18 mouse cellular contexts compared by ENCODE assay signal in the genomic region with DNA sequence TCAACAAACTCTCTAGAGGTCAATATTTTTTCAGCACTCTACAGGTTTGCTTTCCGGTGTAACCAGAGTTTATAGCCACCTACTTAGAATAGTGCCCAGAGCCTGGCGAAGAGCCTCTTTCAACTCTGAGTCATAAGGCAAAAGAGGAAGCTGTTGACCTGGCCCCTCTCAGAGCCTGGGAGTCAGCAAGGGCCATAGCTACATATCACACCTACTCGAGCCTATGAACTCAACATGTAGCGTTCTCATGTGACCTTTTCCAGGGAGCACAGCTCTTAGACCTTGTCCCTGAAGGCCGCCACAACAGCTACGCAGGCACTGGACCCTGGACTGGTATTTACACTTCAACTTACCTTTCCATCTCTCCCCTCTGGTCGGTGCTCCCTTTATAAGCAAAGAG. TPM values are rescaled to one million over a fixed set of nuclear protein-coding genes. Genes with fewer than 3 reads are reported as not detected.
DNase-seq lines count a peak whose midpoint lies in the region.
"Had no signal": no experiment of that assay in that cellular context is flagged by ENCODE, and none has a peak within 500 bp of the region (broad histone marks: within the 10 kb centered on the region; RNA-seq: fewer than 3 reads in every experiment).

No protein-coding gene starts in this region.

- DNase-seq in gastrocnemius, adult 18-20 months (ENCODE audit: low spot score): peak; percentile 25
- DNase-seq in gastrocnemius, postnatal 25 days: no peak
- peak; percentile 28 for DNase-seq in c-Kit-positive CD71-negative TER-119-negative erythroid progenitor cells, embryonic 14.5 days (ENCODE audit: low read depth)
- DNase-seq in lung, postnatal 10 days: peak; percentile 20
- DNase-seq in splenic B cell, adult 2 months (ENCODE audit: low read depth, low spot score): peak; percentile 17
- no peak for DNase-seq in frontal cortex, adult 2 months (ENCODE audit: extremely low spot score in 1 of 2, low spot score in 1 of 2)
- no peak for DNase-seq in adrenal gland, postnatal 25 days
- no peak for DNase-seq in embryo, embryonic 10 days (ENCODE audit: low spot score)
- DNase-seq: adrenal gland, adult 8-10 months; cerebellum, adult 9-11 months; heart, adult 2 months; heart, postnatal 36 days; kidney, adult 11 months; midbrain, embryonic 14.5 days; right cerebral cortex, postnatal 25 days; thymus, postnatal 14 days had no signal

- H3K36me3 ChIP-seq in splenic B cell, adult 2 months (ENCODE audit: control insufficient read depth, insufficient read depth, low read length, poor library complexity, severe bottlenecking): no peaks in the 10 kb centered on the region
- H3K36me3 ChIP-seq: embryonic facial prominence, embryonic 15.5 days; limb, embryonic 13.5 days had no signal

- H3K27me3 ChIP-seq in splenic B cell, adult 2 months (ENCODE audit: control insufficient read depth, insufficient read depth, low read length, poor library complexity, severe bottlenecking): no peaks in the 10 kb centered on the region
- H3K27me3 ChIP-seq: embryonic facial prominence, embryonic 15.5 days; limb, embryonic 13.5 days had no signal

RNA-seq across cellular contexts. Expression of a gene that starts 25.3 kb away (rescaled TPM):
- 10 to 100 TPM; 26.9 to 29.7 TPM for total RNA-seq in gastrocnemius, adult 18-20 months (2021)
- 10 to 100 TPM; 23.3 to 25.0 TPM for total RNA-seq in gastrocnemius, postnatal 25 days (2021)
- polyA plus RNA-seq in frontal cortex, adult 2 months (2012; rRNA removed): 26.9 and 32.8 TPM in 2 replicates
- total RNA-seq in adrenal gland, postnatal 25 days (2021): 16.2 and 24.8 TPM in 2 replicates

Comparison
In these comparisons a context has a peak if more than half of its experiments do, and no peak if none do; other contexts are left out.
1. DNase-seq: peak in gastrocnemius, adult 18-20 months (single experiment), c-Kit-positive CD71-negative TER-119-negative erythroid progenitor cells, embryonic 14.5 days (single experiment), lung, postnatal 10 days (single experiment) and splenic B cell, adult 2 months (single experiment); none in gastrocnemius, postnatal 25 days (single experiment), frontal cortex, adult 2 months (0 of 2), adrenal gland, postnatal 25 days (single experiment) and embryo, embryonic 10 days (single experiment).